Mouse (Mus musculus): ENCODE measurements around the gene Slc2a3. TPM values are rescaled to one million over a fixed set of nuclear protein-coding genes. Genes with fewer than 3 reads are reported as not detected.
"Not testable (repeated sequence)": the region's sequence is repeated elsewhere in the genome, so short reads cannot be mapped to it uniquely, and the experiment has no call there.

Gene Slc2a3
- total and polyA plus RNA-seq, 2 experiments from 2014 or later: 48.9 to 129 TPM

DNA sequence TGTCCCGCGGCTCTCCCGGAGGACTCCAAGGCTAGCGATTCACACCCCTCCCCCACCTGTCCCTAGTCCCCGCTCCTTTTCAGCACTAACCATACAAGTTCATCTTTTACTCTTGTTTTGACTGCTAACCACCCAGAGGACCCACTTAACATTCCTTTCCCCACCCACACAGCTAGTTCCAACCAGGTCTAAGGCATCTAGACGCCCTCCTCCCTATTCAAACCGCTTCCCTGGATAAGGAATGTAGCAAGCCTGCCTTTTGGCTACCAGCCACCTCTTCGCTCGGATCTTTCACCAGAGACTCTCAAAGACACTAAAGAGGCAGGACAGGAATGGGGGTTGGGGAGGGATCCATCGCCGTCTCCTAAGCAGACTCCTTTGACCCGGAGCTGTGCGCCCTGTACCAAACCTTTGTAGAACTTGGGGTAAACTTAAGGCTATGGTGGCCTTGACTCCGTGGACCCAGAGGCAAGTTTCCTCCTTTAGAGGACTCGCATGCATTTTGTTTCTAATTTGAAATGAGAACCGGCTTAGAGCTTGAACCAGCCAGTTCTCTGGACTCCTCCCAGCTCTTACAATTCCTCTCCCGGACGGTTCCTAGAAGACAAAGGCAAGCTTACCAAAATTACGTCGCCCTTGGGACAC lies 98.8 kb downstream of the Slc2a3 start:
- Histone ChIP-seq H3K36me3 (ENCODE audit: insufficient read depth, low read length) (no peaks in the 10 kb centered on the region), H3K4me1 (ENCODE audit: insufficient read depth, low read length) (no peaks in the 10 kb centered on the region), H3K9me3 (ENCODE audit: low read length) (no peaks in the 10 kb centered on the region), H3K4me3 (ENCODE audit: low read length) (peak overlapping the region; percentile 28), H3K27ac (peak overlapping the region; percentile 22; the same call in 1 of the 2 replicates), H3K4me2 (ENCODE audit: low read depth, low read length) (peak overlapping the region; percentile 47), H3K9ac (replicated peaks; ENCODE audit: low read length) (peak overlapping the region; percentile 9; the same call in 1 of the 2 replicates), H3K27me3 (ENCODE audit: insufficient read depth, low read length) (no peaks in the 10 kb centered on the region)
- ATAC-seq (peak; percentile 86), DNase-seq (ENCODE audit: low spot score) (peak; percentile 76)
- TF ChIP-seq CTCF (IDR thresholded peaks at IDR 0.05; ENCODE audit: low read depth): no peak
- WGBS: 4% methylated on average over 20 of the region's 20 CpGs

DNA sequence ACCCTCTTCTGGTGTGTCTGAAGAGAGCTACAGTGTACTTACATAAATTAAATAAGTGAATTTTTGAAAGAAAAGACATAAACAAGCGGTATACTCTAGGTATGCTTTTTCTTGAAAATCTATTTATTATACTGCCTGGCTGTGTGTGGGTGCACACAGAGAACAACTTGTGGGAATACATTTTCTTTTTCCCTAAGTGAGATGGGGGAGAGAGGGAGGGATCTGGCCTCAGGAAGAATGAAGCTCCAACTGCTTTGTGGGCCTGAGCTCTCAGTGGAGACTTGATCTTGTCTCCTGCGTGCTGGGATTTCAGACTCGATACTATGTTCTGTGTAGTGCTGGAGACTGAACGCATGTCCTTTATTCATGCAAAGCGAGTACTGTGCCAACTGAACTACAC lies 99.6 kb downstream of the Slc2a3 start:
- H3K9ac ChIP-seq (replicated peaks; ENCODE audit: low read length): no peak overlapping the region
- H3K4me1 ChIP-seq (ENCODE audit: insufficient read depth, low read length): no peaks in the 10 kb centered on the region
- no peak for DNase-seq (ENCODE audit: low spot score)
- ATAC-seq: no peak
- no peak overlapping the region for H3K4me3 ChIP-seq (ENCODE audit: low read length)
- no peaks in the 10 kb centered on the region for H3K27me3 ChIP-seq (ENCODE audit: insufficient read depth, low read length)
- TF ChIP-seq CTCF (IDR thresholded peaks at IDR 0.05; ENCODE audit: low read depth): no peak
- H3K9me3 ChIP-seq (ENCODE audit: low read length): no peaks in the 10 kb centered on the region
- 78% methylated on average over 5 of the region's 5 CpGs for WGBS
- no peaks in the 10 kb centered on the region for H3K36me3 ChIP-seq (ENCODE audit: insufficient read depth, low read length)
- H3K27ac ChIP-seq: no peak overlapping the region
- H3K4me2 ChIP-seq (ENCODE audit: low read depth, low read length): no peak overlapping the region

DNA sequence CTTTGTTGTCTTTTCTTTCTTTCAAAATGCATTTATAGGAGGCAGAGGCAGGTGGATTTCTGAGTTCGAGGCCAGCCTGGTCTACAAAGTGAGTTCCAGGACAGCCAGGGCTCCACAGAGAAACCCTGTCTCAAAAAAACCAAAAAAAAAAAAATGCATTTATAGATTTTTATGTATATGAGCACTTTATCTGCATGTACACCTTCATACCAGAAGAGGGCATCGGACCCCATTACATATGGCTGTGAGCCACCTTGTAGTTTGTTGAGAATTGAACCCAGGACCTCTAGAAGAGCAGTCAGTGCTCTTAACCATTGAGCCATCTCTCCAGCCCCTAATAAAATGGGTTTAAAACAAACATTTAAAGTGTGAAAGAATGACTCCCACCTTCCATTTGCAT lies 101.8 kb downstream of the Slc2a3 start:
- not testable (repeated sequence) for H3K9me3 ChIP-seq (ENCODE audit: low read length); H3K4me1 ChIP-seq (ENCODE audit: insufficient read depth, low read length); H3K27me3 ChIP-seq (ENCODE audit: insufficient read depth, low read length); H3K4me2 ChIP-seq (ENCODE audit: low read depth, low read length); H3K27ac ChIP-seq; H3K36me3 ChIP-seq (ENCODE audit: insufficient read depth, low read length); DNase-seq (ENCODE audit: low spot score); H3K4me3 ChIP-seq (ENCODE audit: low read length); ATAC-seq; H3K9ac ChIP-seq (replicated peaks; ENCODE audit: low read length)
- 83% methylated on average over 2 of the region's 2 CpGs for WGBS

DNA sequence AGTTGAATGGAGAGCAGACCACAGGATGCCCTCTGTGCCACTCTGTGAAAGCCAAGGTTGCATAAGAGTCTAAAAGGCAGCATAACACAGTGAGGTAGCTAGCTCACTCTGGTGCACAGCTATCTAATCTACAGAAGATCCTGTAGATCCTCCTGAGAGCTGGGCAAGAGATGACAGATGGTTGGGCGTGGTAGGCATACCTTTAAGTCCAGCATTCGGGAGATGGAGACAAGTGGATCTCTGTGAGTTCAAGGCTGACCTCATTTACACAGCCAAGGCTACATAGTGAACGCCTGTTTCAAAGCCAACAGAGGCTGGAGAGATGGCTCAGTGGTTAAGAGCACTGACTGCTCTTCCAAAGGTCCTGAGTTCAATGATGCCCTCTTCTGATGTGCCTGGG lies 106.0 kb downstream of the Slc2a3 start:
- H3K4me2 ChIP-seq (ENCODE audit: low read depth, low read length): no peak overlapping the region
- H3K4me3 ChIP-seq (ENCODE audit: low read length): no peak overlapping the region
- H3K9me3 ChIP-seq (ENCODE audit: low read length): no peaks in the 10 kb centered on the region
- H3K27me3 ChIP-seq (ENCODE audit: insufficient read depth, low read length): no peaks in the 10 kb centered on the region
- no peaks in the 10 kb centered on the region for H3K4me1 ChIP-seq (ENCODE audit: insufficient read depth, low read length)
- DNase-seq (ENCODE audit: low spot score): no peak
- 90% methylated on average over 3 of the region's 3 CpGs for WGBS
- no peak for ATAC-seq
- no peaks in the 10 kb centered on the region for H3K36me3 ChIP-seq (ENCODE audit: insufficient read depth, low read length)
- TF ChIP-seq CTCF (IDR thresholded peaks at IDR 0.05; ENCODE audit: low read depth): no peak
- no peak overlapping the region for H3K9ac ChIP-seq (replicated peaks; ENCODE audit: low read length)
- H3K27ac ChIP-seq: no peak overlapping the region

DNA sequence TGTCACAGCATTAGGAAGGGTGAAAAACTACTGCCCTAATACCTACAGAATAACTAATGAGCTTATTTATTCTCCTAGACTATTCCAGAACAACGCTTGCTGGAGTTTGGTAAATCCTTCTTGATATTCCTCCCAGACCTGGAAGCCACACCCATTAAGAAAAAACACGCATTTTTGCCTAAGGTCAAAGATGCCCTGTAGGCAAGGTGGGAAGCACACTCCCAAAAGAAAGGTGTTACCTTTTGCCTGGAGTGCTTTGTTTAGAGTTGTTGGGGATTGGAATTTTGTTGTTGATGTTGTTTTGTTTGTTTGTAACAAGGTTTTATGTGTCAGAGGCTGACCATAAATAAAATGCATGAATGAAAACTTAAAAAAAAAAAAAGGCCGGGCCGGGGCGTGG lies 111.4 kb downstream of the Slc2a3 start:
- no peak overlapping the region for H3K27ac ChIP-seq
- TF ChIP-seq CTCF (IDR thresholded peaks at IDR 0.05; ENCODE audit: low read depth): no peak
- H3K9ac ChIP-seq (replicated peaks; ENCODE audit: low read length): no peak overlapping the region
- WGBS: 91% methylated on average over 5 of the region's 5 CpGs
- H3K9me3 ChIP-seq (ENCODE audit: low read length): no peaks in the 10 kb centered on the region
- no peak overlapping the region for H3K4me2 ChIP-seq (ENCODE audit: low read depth, low read length)
- H3K4me1 ChIP-seq (ENCODE audit: insufficient read depth, low read length): no peaks in the 10 kb centered on the region
- H3K27me3 ChIP-seq (ENCODE audit: insufficient read depth, low read length): no peaks in the 10 kb centered on the region
- no peaks in the 10 kb centered on the region for H3K36me3 ChIP-seq (ENCODE audit: insufficient read depth, low read length)
- no peak overlapping the region for H3K4me3 ChIP-seq (ENCODE audit: low read length)
- DNase-seq (ENCODE audit: low spot score): no peak
- no peak for ATAC-seq

DNA sequence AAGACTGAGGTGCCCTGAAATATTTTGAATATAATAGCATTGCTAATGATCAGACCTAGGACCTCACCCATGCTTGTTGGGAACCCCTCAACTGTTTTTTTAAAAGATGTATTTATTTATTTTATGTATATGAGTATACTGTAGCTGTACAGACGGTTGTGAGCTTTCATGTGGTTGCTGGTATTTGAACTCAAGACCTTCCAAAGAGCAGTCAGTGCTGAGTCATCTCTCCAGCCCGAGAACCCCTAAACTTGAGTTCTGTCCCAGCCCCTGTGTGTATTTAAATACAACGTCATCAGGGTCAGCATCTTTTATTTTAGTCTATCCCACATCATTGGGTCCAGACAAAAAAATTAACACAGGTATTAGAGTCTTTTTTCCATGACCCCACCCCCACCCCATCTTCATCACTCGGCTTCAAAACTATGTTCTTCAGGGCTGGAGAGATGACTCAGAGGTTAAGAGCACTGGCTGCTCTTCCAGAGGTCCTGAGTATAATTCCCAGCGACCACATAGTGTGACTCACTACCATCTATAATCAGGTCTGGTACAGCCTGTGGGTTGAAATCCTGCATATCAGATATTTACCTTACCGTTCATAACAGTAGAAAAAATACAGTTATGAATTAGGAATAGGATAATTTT lies 111.9 kb downstream of the Slc2a3 start:
- WGBS: 78% methylated on average over 6 of the region's 6 CpGs
- H3K9me3 ChIP-seq (ENCODE audit: low read length): no peaks in the 10 kb centered on the region
- H3K4me1 ChIP-seq (ENCODE audit: insufficient read depth, low read length): no peaks in the 10 kb centered on the region
- DNase-seq (ENCODE audit: low spot score) (no peak), ATAC-seq (no peak)
- H3K4me2 ChIP-seq (ENCODE audit: low read depth, low read length): no peak overlapping the region
- H3K27me3 ChIP-seq (ENCODE audit: insufficient read depth, low read length): no peaks in the 10 kb centered on the region
- H3K27ac ChIP-seq: no peak overlapping the region
- H3K9ac ChIP-seq (replicated peaks; ENCODE audit: low read length): no peak overlapping the region
- no peak for TF ChIP-seq CTCF (IDR thresholded peaks at IDR 0.05; ENCODE audit: low read depth)
- no peaks in the 10 kb centered on the region for H3K36me3 ChIP-seq (ENCODE audit: insufficient read depth, low read length)
- no peak overlapping the region for H3K4me3 ChIP-seq (ENCODE audit: low read length)

DNA sequence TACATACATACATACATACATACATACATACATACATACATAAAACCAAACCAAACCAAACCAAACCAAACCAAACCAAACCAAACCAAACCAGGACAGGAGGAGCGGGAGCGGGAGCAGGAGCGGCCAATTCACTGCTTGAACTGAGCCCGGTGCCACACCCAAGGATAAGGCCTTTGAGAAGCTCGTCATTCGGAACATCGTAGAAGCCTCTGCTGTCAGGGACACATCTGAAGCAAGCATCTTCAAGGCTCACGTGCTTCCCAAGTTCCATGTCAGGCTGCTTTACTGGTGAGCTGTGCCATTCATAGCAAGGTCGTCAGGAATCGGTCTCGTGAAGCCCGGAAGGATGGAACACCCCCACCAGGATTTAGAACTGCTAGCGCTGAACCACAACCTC lies 114.7 kb downstream of the Slc2a3 start:
- Histone ChIP-seq H3K4me2 (ENCODE audit: low read depth, low read length) (no peak overlapping the region), H3K9ac (replicated peaks; ENCODE audit: low read length) (no peak overlapping the region), H3K27ac (no peak overlapping the region), H3K9me3 (ENCODE audit: low read length) (no peaks in the 10 kb centered on the region), H3K4me1 (ENCODE audit: insufficient read depth, low read length) (no peaks in the 10 kb centered on the region), H3K27me3 (ENCODE audit: insufficient read depth, low read length) (no peaks in the 10 kb centered on the region), H3K4me3 (ENCODE audit: low read length) (no peak overlapping the region), H3K36me3 (ENCODE audit: insufficient read depth, low read length) (no peaks in the 10 kb centered on the region)
- no peak for TF ChIP-seq CTCF (IDR thresholded peaks at IDR 0.05; ENCODE audit: low read depth)
- no peak for ATAC-seq
- 96% methylated on average over 13 of the region's 13 CpGs for WGBS
- no peak for DNase-seq (ENCODE audit: low spot score)

Data from hindbrain, postnatal 0 days (tissue).